Mouse (Mus musculus): ENCODE measurements around the gene Tlnrd1. TPM values are rescaled to one million over a fixed set of nuclear protein-coding genes. Genes with fewer than 3 reads are reported as not detected.
"Not testable (repeated sequence)": the region's sequence is repeated elsewhere in the genome, so short reads cannot be mapped to it uniquely, and the experiment has no call there.

The Tlnrd1 gene
- polyA plus RNA-seq, 1 experiment, result 24.1 TPM

GRCm38 (mm10) chr7:83896077-83896740 is 12.1 kb upstream of the Tlnrd1 start:
- DNase-seq, result no peak
- no peak overlapping the region for H3K27ac ChIP-seq (ENCODE audit: control insufficient read depth, insufficient read depth, low read length)
- TF ChIP-seq POLR2A (IDR thresholded peaks at IDR 0.05; ENCODE audit: control insufficient read depth, extremely low read depth, insufficient read depth, low read length, poor library complexity), result no peak
- TF ChIP-seq CTCF (IDR thresholded peaks at IDR 0.05; ENCODE audit: borderline replicate concordance, control insufficient read depth, extremely low read depth, insufficient read depth, low read length, poor library complexity), result no peak
- no peaks in the 10 kb centered on the region for H3K27me3 ChIP-seq (ENCODE audit: control insufficient read depth, insufficient read depth, low read length)
- WGBS, result 74% methylated on average over 5 of the region's 5 CpGs
- no peak overlapping the region for H3K4me3 ChIP-seq (ENCODE audit: control insufficient read depth, insufficient read depth, low read length)
- peaks cover 42% of the 10 kb centered on the region for H3K36me3 ChIP-seq (ENCODE audit: control insufficient read depth, insufficient read depth, low read length)
- peaks cover 4% of the 10 kb centered on the region for H3K4me1 ChIP-seq (replicated peaks; ENCODE audit: control insufficient read depth, insufficient read depth, low read length)

DNA sequence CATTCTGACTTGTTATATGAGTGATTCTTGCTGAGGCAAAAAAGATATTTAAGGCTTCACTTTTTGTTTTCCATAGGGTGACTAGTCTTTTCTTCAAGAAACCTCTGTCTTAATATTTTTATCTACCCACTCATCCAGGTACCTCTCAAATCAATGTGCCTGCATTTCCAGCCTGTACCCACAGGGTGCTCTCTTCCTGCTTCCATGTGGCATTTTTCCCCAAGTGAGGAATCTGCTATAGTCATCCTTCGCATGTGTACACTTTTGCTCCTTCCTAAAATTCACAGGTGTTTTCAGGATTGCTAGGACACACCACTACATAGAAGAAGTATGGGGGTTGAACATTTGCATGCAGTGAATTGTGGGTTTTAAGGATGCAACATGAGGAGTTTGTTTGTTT is 10.2 kb upstream of the Tlnrd1 start:
- 100% methylated on average over 1 of the region's 1 CpGs for WGBS
- H3K4me3 ChIP-seq (ENCODE audit: control insufficient read depth, insufficient read depth, low read length), result no peak overlapping the region
- no peak for DNase-seq
- TF ChIP-seq CTCF (IDR thresholded peaks at IDR 0.05; ENCODE audit: borderline replicate concordance, control insufficient read depth, extremely low read depth, insufficient read depth, low read length, poor library complexity) (no peak), POLR2A (IDR thresholded peaks at IDR 0.05; ENCODE audit: control insufficient read depth, extremely low read depth, insufficient read depth, low read length, poor library complexity) (no peak)
- H3K27ac ChIP-seq (ENCODE audit: control insufficient read depth, insufficient read depth, low read length), result no peak overlapping the region
- peaks cover 31% of the 10 kb centered on the region for H3K36me3 ChIP-seq (ENCODE audit: control insufficient read depth, insufficient read depth, low read length)
- H3K4me1 ChIP-seq (replicated peaks; ENCODE audit: control insufficient read depth, insufficient read depth, low read length), result peaks cover 4% of the 10 kb centered on the region
- H3K27me3 ChIP-seq (ENCODE audit: control insufficient read depth, insufficient read depth, low read length), result no peaks in the 10 kb centered on the region

- peak overlapping the region; percentile 87 for H3K4me3 ChIP-seq (ENCODE audit: control insufficient read depth, insufficient read depth, low read length)
- under 1% methylated on average over 21 of the region's 21 CpGs for WGBS
- DNase-seq, result no peak
- TF ChIP-seq CTCF (IDR thresholded peaks at IDR 0.05; ENCODE audit: borderline replicate concordance, control insufficient read depth, extremely low read depth, insufficient read depth, low read length, poor library complexity) (no peak), POLR2A (IDR thresholded peaks at IDR 0.05; ENCODE audit: control insufficient read depth, extremely low read depth, insufficient read depth, low read length, poor library complexity) (no peak)
- no peaks in the 10 kb centered on the region for H3K27me3 ChIP-seq (ENCODE audit: control insufficient read depth, insufficient read depth, low read length)
- peak overlapping the region; percentile 59 for H3K27ac ChIP-seq (ENCODE audit: control insufficient read depth, insufficient read depth, low read length)
- peaks cover 11% of the 10 kb centered on the region for H3K36me3 ChIP-seq (ENCODE audit: control insufficient read depth, insufficient read depth, low read length)
- H3K4me1 ChIP-seq (replicated peaks; ENCODE audit: control insufficient read depth, insufficient read depth, low read length), result peaks cover 4% of the 10 kb centered on the region
Measured at GRCm38 (mm10) chr7:83892333-83892669, 8.2 kb upstream of the Tlnrd1 start.

DNA sequence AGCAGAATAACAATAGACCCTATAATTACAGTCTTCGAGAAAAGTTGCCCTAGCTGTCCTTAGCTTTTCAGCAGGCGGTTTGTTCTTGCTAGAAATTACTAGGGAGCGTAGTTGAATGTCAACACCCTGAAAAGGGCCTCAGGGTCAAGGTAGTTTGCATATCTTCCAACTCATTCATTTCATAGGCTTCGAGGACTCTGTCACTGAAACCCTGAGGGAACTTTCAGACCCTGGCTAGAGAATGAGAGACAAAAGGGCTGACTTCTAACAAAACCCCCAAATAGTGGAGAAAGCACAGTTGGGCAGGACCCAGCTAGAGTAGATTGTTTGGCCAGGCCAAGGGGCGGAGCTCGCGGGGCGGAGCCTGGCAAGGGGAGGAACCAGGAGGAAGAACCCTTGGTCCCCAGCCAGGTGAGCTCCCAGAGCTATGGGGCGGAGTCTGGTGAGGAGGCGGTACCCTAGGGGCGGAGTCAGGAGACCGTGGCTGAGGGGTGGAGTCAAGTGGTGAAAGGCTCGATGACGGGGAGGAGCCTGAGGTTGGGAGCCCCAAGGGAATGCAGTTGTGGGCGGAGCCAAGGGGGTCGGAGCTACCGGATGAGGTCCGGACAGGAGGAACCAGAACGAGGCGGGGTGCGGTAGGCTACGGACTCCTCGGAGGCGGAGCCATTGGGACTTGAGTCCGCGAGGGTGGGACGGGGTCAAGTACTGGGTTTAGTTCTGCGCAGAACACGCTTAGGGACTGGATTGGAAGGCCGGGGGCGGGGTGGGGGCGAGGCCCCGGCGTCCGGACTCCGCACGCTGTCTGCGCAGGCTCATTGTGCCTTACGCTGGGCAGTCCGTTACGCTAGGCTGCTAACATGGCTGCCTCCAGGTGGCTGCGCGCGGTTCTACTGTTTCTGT is 7.6 kb upstream of the Tlnrd1 start:
- WGBS, result 6% methylated on average over 44 of the region's 44 CpGs
- Histone ChIP-seq H3K27me3 (ENCODE audit: control insufficient read depth, insufficient read depth, low read length) (no peaks in the 10 kb centered on the region), H3K4me3 (ENCODE audit: control insufficient read depth, insufficient read depth, low read length) (peak overlapping the region; percentile 87), H3K4me1 (replicated peaks; ENCODE audit: control insufficient read depth, insufficient read depth, low read length) (peaks cover 4% of the 10 kb centered on the region), H3K36me3 (ENCODE audit: control insufficient read depth, insufficient read depth, low read length) (peaks cover 10% of the 10 kb centered on the region; the same call in 1 of the 2 replicates), H3K27ac (ENCODE audit: control insufficient read depth, insufficient read depth, low read length) (peak overlapping the region; percentile 59)
- peak; percentile 100 for DNase-seq
- TF ChIP-seq POLR2A (IDR thresholded peaks at IDR 0.05; ENCODE audit: control insufficient read depth, extremely low read depth, insufficient read depth, low read length, poor library complexity) (peak; percentile 80), CTCF (IDR thresholded peaks at IDR 0.05; ENCODE audit: borderline replicate concordance, control insufficient read depth, extremely low read depth, insufficient read depth, low read length, poor library complexity) (peak; percentile 8; the same call in 1 of the 2 replicates)

DNA sequence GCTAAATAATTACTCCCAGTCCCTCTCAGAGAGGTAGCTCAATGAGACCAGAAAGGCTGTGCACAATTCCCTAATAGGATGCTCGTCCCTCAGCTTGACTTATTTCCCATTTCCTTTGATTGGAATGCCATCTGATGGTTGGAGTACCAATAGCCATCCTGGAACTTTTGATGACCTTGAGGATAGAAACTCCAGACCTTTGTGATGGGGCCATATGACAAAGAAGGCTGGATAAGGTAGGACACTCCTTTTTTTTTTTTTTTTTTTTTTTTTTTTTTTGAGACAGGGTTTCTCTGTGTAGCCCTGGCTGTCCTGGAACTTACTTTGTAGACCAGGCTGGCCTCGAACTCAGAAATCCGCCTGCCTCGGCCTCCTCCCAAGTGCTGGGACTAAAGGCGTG is 5.8 kb upstream of the Tlnrd1 start:
- H3K36me3 ChIP-seq (ENCODE audit: control insufficient read depth, insufficient read depth, low read length); H3K4me1 ChIP-seq (replicated peaks; ENCODE audit: control insufficient read depth, insufficient read depth, low read length); H3K4me3 ChIP-seq (ENCODE audit: control insufficient read depth, insufficient read depth, low read length); DNase-seq; H3K27me3 ChIP-seq (ENCODE audit: control insufficient read depth, insufficient read depth, low read length); H3K27ac ChIP-seq (ENCODE audit: control insufficient read depth, insufficient read depth, low read length): not testable (repeated sequence)
- WGBS, result 93% methylated on average over 5 of the region's 5 CpGs

GRCm38 (mm10) chr7:83889383-83889782 is 5.3 kb upstream of the Tlnrd1 start:
- no peak overlapping the region for H3K27ac ChIP-seq (ENCODE audit: control insufficient read depth, insufficient read depth, low read length)
- H3K4me3 ChIP-seq (ENCODE audit: control insufficient read depth, insufficient read depth, low read length), result no peak overlapping the region
- no peak for TF ChIP-seq CTCF (IDR thresholded peaks at IDR 0.05; ENCODE audit: borderline replicate concordance, control insufficient read depth, extremely low read depth, insufficient read depth, low read length, poor library complexity)
- no peaks in the 10 kb centered on the region for H3K36me3 ChIP-seq (ENCODE audit: control insufficient read depth, insufficient read depth, low read length)
- no peak for DNase-seq
- H3K4me1 ChIP-seq (replicated peaks; ENCODE audit: control insufficient read depth, insufficient read depth, low read length), result peaks cover 7% of the 10 kb centered on the region
- H3K27me3 ChIP-seq (ENCODE audit: control insufficient read depth, insufficient read depth, low read length), result no peaks in the 10 kb centered on the region
- 47% methylated on average over 3 of the region's 3 CpGs for WGBS
